Mouse (Mus musculus) left cerebral cortex, postnatal 25 days (tissue): ENCODE measurements at regions not wholly inside any gene's neighbourhood (a gene's known extent, or its start where the extent isn't known, plus 50 kb on each side); places are given as distances from the start of the nearest gene placed in this dataset.

Experiments used
- DNase-seq, 2 experiments: peaks; one replicate each; pipeline ENCODE4 v3.0.0; 2022; ENCODE audit warnings: low spot score in 2 of 2, mixed read lengths in 1 of 2
- intact Hi-C: fragments of 180-260 bp; cut with DNase I; formaldehyde crosslinking; loops from one replicate; pipeline ENCODE4 v1.15.1; 2025

- DNase-seq = no peak
- intact Hi-C loops = no loop called here
Measured at GRCm38 (mm10) chr7:61411701-61412100, 934.7 kb upstream of the Ndn start.

GRCm38 (mm10) chr7:61416558-61416957 lies 929.8 kb upstream of the Ndn start:
- DNase-seq = no peak
- intact Hi-C loops = no loop called here

GRCm38 (mm10) chr7:61455805-61456204 lies 890.6 kb upstream of the Ndn start:
- intact Hi-C loops = no loop called here
- no peak for DNase-seq

GRCm38 (mm10) chr7:61481074-61481473 lies 865.3 kb upstream of the Ndn start:
- intact Hi-C loops = no loop called here
- peak in 1 of 2 experiments; percentile 8 for DNase-seq

GRCm38 (mm10) chr7:61514764-61515163 lies 831.6 kb upstream of the Ndn start:
- intact Hi-C loops = no loop called here
- peak; percentile 4 to 35 for DNase-seq

GRCm38 (mm10) chr7:61535121-61535520 lies 811.2 kb upstream of the Ndn start:
- DNase-seq = no peak
- intact Hi-C loops = no loop called here
